ENCODE assay signal across 16 mouse cellular contexts in genomic region chr2:167798969-167799513, GRCm38 (mm10).
A peak's percentile ranks its signal among the peaks of the same experiment; 100 is the strongest.
DNase-seq lines count a peak whose midpoint lies in the region; ATAC-seq and TF ChIP-seq lines count a peak whose summit lies in the region.
"Had no signal": no experiment of that assay in that cellular context is flagged by ENCODE, and none has a peak within 500 bp of the region (broad histone marks: within the 10 kb centered on the region; RNA-seq: fewer than 3 reads in every experiment).

No protein-coding gene starts in this region.

- no peak overlapping the region for H3K4me3 ChIP-seq in heart, embryonic 13.5 days
- no peak overlapping the region for H3K4me3 ChIP-seq in intestine, embryonic 15.5 days (replicated peaks)
- H3K4me3 ChIP-seq in liver, postnatal 0 days (ENCODE audit: low read depth, low read length), result no peak overlapping the region
- no peak overlapping the region for H3K4me3 ChIP-seq in midbrain, embryonic 10.5 days
- H3K4me3 ChIP-seq: embryonic facial prominence, embryonic 15.5 days; forebrain, embryonic 13.5 days; limb, embryonic 13.5 days had no signal

- peak overlapping the region; percentile 17; the same call in 1 of the 2 replicates for H3K27ac ChIP-seq in heart, embryonic 13.5 days (replicated peaks)
- peak overlapping the region; percentile 71 for H3K27ac ChIP-seq in intestine, embryonic 15.5 days
- 0 out of 2 replicates have a peak overlapping the region, but pooled peaks have one; percentile 41 for H3K27ac ChIP-seq in liver, postnatal 0 days (ENCODE audit: low read depth)
- H3K27ac ChIP-seq in midbrain, embryonic 10.5 days (replicated peaks), result no peak overlapping the region
- H3K27ac ChIP-seq: embryonic facial prominence, embryonic 15.5 days; forebrain, embryonic 13.5 days; limb, embryonic 13.5 days had no signal

- peaks cover 30% of the 10 kb centered on the region for H3K4me1 ChIP-seq in heart, embryonic 13.5 days
- peaks cover 29% of the 10 kb centered on the region for H3K4me1 ChIP-seq in intestine, embryonic 15.5 days (replicated peaks)
- peaks cover 11% of the 10 kb centered on the region for H3K4me1 ChIP-seq in liver, postnatal 0 days (ENCODE audit: insufficient read depth)
- H3K4me1 ChIP-seq in midbrain, embryonic 10.5 days, result peaks cover 9% of the 10 kb centered on the region

- H3K9me3 ChIP-seq in heart, embryonic 13.5 days, result no peaks in the 10 kb centered on the region
- H3K9me3 ChIP-seq in intestine, embryonic 15.5 days, result no peaks in the 10 kb centered on the region
- H3K9me3 ChIP-seq in liver, postnatal 0 days (ENCODE audit: low read length), result no peaks in the 10 kb centered on the region
- H3K9me3 ChIP-seq in midbrain, embryonic 10.5 days (replicated peaks), result no peaks in the 10 kb centered on the region
- H3K9me3 ChIP-seq: embryonic facial prominence, embryonic 15.5 days; forebrain, embryonic 13.5 days; limb, embryonic 13.5 days had no signal

- no peak for DNase-seq in heart, postnatal 36 days
- DNase-seq in adipocyte (ENCODE audit: low spot score), result peak; percentile 81
- DNase-seq in liver, postnatal 0 days, result no peak
- DNase-seq in midbrain, embryonic 10.5 days (ENCODE audit: low spot score), result no peak
- DNase-seq in left cerebral cortex, adult 18-20 months (ENCODE audit: low spot score in 2 of 2), result no peak
- DNase-seq: cerebellum, adult 11 months; kidney, postnatal 4 days; layer of hippocampus, postnatal 36 days; retina, postnatal 1 day; spleen, adult 18-20 months had no signal

- ATAC-seq in heart, embryonic 13.5 days (ENCODE audit: extremely low read depth, insufficient number of reproducible peaks, low FRiP score, low TSS enrichment), result no peak
- ATAC-seq in intestine, embryonic 15.5 days, result peak; percentile 49
- no peak for ATAC-seq in liver, postnatal 0 days
- ATAC-seq: forebrain, embryonic 13.5 days had no signal

- no peak for TF ChIP-seq EP300 in liver, postnatal 0 days (IDR thresholded peaks at IDR 0.05; ENCODE audit: low read depth)

- intact Hi-C loops in heart, postnatal 36 days (cut with DNase I), result no loop called here

- no peaks in the 10 kb centered on the region for H3K27me3 ChIP-seq in heart, embryonic 13.5 days (replicated peaks)
- no peaks in the 10 kb centered on the region for H3K27me3 ChIP-seq in intestine, embryonic 15.5 days (replicated peaks)
- H3K27me3 ChIP-seq in liver, postnatal 0 days (ENCODE audit: insufficient read depth, low read length), result no peaks in the 10 kb centered on the region
- no peaks in the 10 kb centered on the region for H3K27me3 ChIP-seq in midbrain, embryonic 10.5 days (ENCODE audit: low read depth, poor library complexity, severe bottlenecking)
- H3K27me3 ChIP-seq: embryonic facial prominence, embryonic 15.5 days; forebrain, embryonic 13.5 days; limb, embryonic 13.5 days had no signal

- H3K4me2 ChIP-seq in heart, embryonic 13.5 days, result no peak overlapping the region
- no peak overlapping the region for H3K4me2 ChIP-seq in intestine, embryonic 15.5 days (replicated peaks)
- no peak overlapping the region for H3K4me2 ChIP-seq in liver, postnatal 0 days (ENCODE audit: low read depth, low read length)
- H3K4me2 ChIP-seq: embryonic facial prominence, embryonic 15.5 days; forebrain, embryonic 13.5 days; limb, embryonic 13.5 days had no signal

- TF ChIP-seq CTCF in liver, postnatal 0 days (IDR thresholded peaks at IDR 0.05; ENCODE audit: low read depth), result no peak

- H3K36me3 ChIP-seq in heart, embryonic 13.5 days, result no peaks in the 10 kb centered on the region
- no peaks in the 10 kb centered on the region for H3K36me3 ChIP-seq in intestine, embryonic 15.5 days
- H3K36me3 ChIP-seq in liver, postnatal 0 days (replicated peaks; ENCODE audit: insufficient read depth, low read length), result no peaks in the 10 kb centered on the region
- no peaks in the 10 kb centered on the region for H3K36me3 ChIP-seq in midbrain, embryonic 10.5 days
- H3K36me3 ChIP-seq: embryonic facial prominence, embryonic 15.5 days; G1E; limb, embryonic 13.5 days had no signal

- H3K9ac ChIP-seq in heart, embryonic 13.5 days, result no peak overlapping the region
- no peak overlapping the region for H3K9ac ChIP-seq in intestine, embryonic 15.5 days
- H3K9ac ChIP-seq in liver, postnatal 0 days (replicated peaks), result no peak overlapping the region
- H3K9ac ChIP-seq: embryonic facial prominence, embryonic 15.5 days; forebrain, embryonic 13.5 days; limb, embryonic 13.5 days had no signal

- WGBS in heart, embryonic 13.5 days, result 85% methylated on average over 8 of the region's 9 CpGs
- 84% methylated on average over 9 of the region's 9 CpGs for WGBS in intestine, embryonic 15.5 days
- WGBS in liver, postnatal 0 days (ENCODE audit: insufficient replicate concordance), result 76% methylated on average over 7 of the region's 9 CpGs
- WGBS in midbrain, embryonic 10.5 days, result 92% methylated on average over 9 of the region's 9 CpGs
